Mouse (Mus musculus) stomach, postnatal 0 days (tissue): ENCODE measurements around the gene Chst11. TPM values are rescaled to one million over a fixed set of nuclear protein-coding genes. Genes with fewer than 3 reads are reported as not detected.
A peak's percentile ranks its signal among the peaks of the same experiment; 100 is the strongest.

Experiments
- ATAC-seq: fragments of 200-750 bp; cut with Nextera tagmentation; 2 replicates; pipeline ENCODE4 v1.8.0; 2017; ENCODE audit not compliant: low FRiP score, low TSS enrichment
- DNase-seq: peaks from one replicate; pipeline ENCODE4 v3.0.0-alpha.2; 2016; ENCODE audit warnings: low spot score
- H3K27ac ChIP-seq: fragments of 300-500 bp; sonication (generic); replicated peaks from 2 replicates; pipeline ENCODE4 v1.5.1; 2014; ENCODE audit warnings: mild to moderate bottlenecking, control low read depth
- H3K27me3 ChIP-seq: fragments of 300-500 bp; sonication (generic); 2 replicates; pipeline ENCODE4 v1.6.1; 2014; ENCODE audit warnings: low read length; ENCODE audit not compliant: control insufficient read depth, insufficient read depth
- H3K36me3 ChIP-seq: fragments of 300-500 bp; sonication (generic); 2 replicates; pipeline ENCODE4 v1.6.1; 2014; ENCODE audit warnings: low read length, mixed read lengths; ENCODE audit not compliant: control insufficient read depth, insufficient read depth
- H3K4me1 ChIP-seq: fragments of 300-500 bp; sonication (generic); replicated peaks from 2 replicates; pipeline ENCODE4 v1.6.1; 2014; ENCODE audit warnings: antibody characterized with exemption; ENCODE audit not compliant: control insufficient read depth, insufficient read depth
- H3K4me2 ChIP-seq: fragments of 300-500 bp; sonication (generic); replicated peaks from 2 replicates; pipeline ENCODE4 v1.6.1; 2014; ENCODE audit warnings: low read depth, mild to moderate bottlenecking, control low read depth, moderate library complexity
- H3K4me3 ChIP-seq: fragments of 300-500 bp; sonication (generic); 2 replicates; pipeline ENCODE4 v1.5.1; 2014; ENCODE audit warnings: low read depth, low read length, control low read depth
- H3K9ac ChIP-seq: fragments of 300-500 bp; sonication (generic); 2 replicates; pipeline ENCODE4 v1.6.1; 2014; ENCODE audit warnings: mild to moderate bottlenecking, low read length, control low read depth, mixed read lengths
- H3K9me3 ChIP-seq: fragments of 300-500 bp; sonication (generic); 2 replicates; pipeline ENCODE4 v1.6.1; 2016; ENCODE audit warnings: low read length; ENCODE audit not compliant: control insufficient read depth
- CTCF ChIP-seq: IDR thresholded peaks from 2 replicates; pipeline ENCODE4 v1.5.1; 2016; ENCODE audit warnings: antibody characterized with exemption, low read depth, mild to moderate bottlenecking, moderate library complexity
- EP300 ChIP-seq: optimal IDR thresholded peaks from 2 replicates; pipeline ENCODE3; 2016; ENCODE audit warnings: antibody characterized with exemption
- WGBS: fragments of 180-500 bp; shearing (Covaris S2); extraction: QIAGEN DNeasy Blood & Tissue Kit; methylation state at CpG from one replicate; pipeline ENCODE4 v1.1.7; 2014; 5-methylcytosine and 5-hydroxymethylcytosine counted together
- polyA plus RNA-seq: library from polyadenylated mRNA; unstranded; fragments of >200 nt; fragmentation: Nextera tagmentation; extraction: Ambion mirVana; gene quantifications from 2 replicates; pipeline ENCODE4 v1.2.1, GENCODE M21; 2015

Chst11 gene
- polyA plus RNA-seq, 1 experiment from 2014 or later: 0.45 TPM

- TF ChIP-seq CTCF (no peak), EP300 (no peak)
- no peaks in the 10 kb centered on the region for H3K27me3 ChIP-seq
- H3K4me1 ChIP-seq: no peaks in the 10 kb centered on the region
- H3K4me3 ChIP-seq: no peak overlapping the region
- no peak for DNase-seq
- no peaks in the 10 kb centered on the region for H3K9me3 ChIP-seq
- ATAC-seq: no peak
- no peaks in the 10 kb centered on the region for H3K36me3 ChIP-seq
- no peak overlapping the region for H3K9ac ChIP-seq
- no peak overlapping the region for H3K4me2 ChIP-seq
- 75% methylated on average over 2 of the region's 2 CpGs for WGBS
- H3K27ac ChIP-seq: no peak overlapping the region
Measured at GRCm38 (mm10) chr10:83218778-83219177, 233.5 kb downstream of the Chst11 start.

GRCm38 (mm10) chr10:83219729-83220128, 234.4 kb downstream of the Chst11 start:
- TF ChIP-seq CTCF: peak; percentile 86
- TF ChIP-seq EP300: no peak
- no peaks in the 10 kb centered on the region for H3K9me3 ChIP-seq
- no peak overlapping the region for H3K27ac ChIP-seq
- H3K4me1 ChIP-seq: no peaks in the 10 kb centered on the region
- H3K9ac ChIP-seq: no peak overlapping the region
- no peaks in the 10 kb centered on the region for H3K27me3 ChIP-seq
- no peak overlapping the region for H3K4me3 ChIP-seq
- ATAC-seq (peak; percentile 59; the same call in 1 of the 2 replicates), DNase-seq (peak; percentile 60)
- no peak overlapping the region for H3K4me2 ChIP-seq
- no peaks in the 10 kb centered on the region for H3K36me3 ChIP-seq
- 30% methylated on average over 12 of the region's 12 CpGs for WGBS

GRCm38 (mm10) chr10:83220217-83220616, 234.9 kb downstream of the Chst11 start:
- H3K4me2 ChIP-seq: no peak overlapping the region
- ATAC-seq (0 out of 2 replicates have a peak, but pooled peaks have one; percentile 6), DNase-seq (no peak)
- no peaks in the 10 kb centered on the region for H3K27me3 ChIP-seq
- H3K27ac ChIP-seq: no peak overlapping the region
- H3K9me3 ChIP-seq: no peaks in the 10 kb centered on the region
- no peaks in the 10 kb centered on the region for H3K36me3 ChIP-seq
- no peak overlapping the region for H3K9ac ChIP-seq
- TF ChIP-seq EP300: no peak
- no peak for TF ChIP-seq CTCF
- H3K4me1 ChIP-seq: no peaks in the 10 kb centered on the region
- WGBS: 89% methylated on average over 10 of the region's 10 CpGs
- H3K4me3 ChIP-seq: no peak overlapping the region

GRCm38 (mm10) chr10:83220847-83221246, 235.5 kb downstream of the Chst11 start:
- 65% methylated on average over 3 of the region's 3 CpGs for WGBS
- no peak overlapping the region for H3K4me3 ChIP-seq
- no peaks in the 10 kb centered on the region for H3K4me1 ChIP-seq
- DNase-seq (no peak), ATAC-seq (no peak)
- H3K4me2 ChIP-seq: no peak overlapping the region
- no peaks in the 10 kb centered on the region for H3K36me3 ChIP-seq
- no peak overlapping the region for H3K9ac ChIP-seq
- no peak overlapping the region for H3K27ac ChIP-seq
- H3K9me3 ChIP-seq: no peaks in the 10 kb centered on the region
- TF ChIP-seq EP300 (no peak), CTCF (no peak)
- H3K27me3 ChIP-seq: no peaks in the 10 kb centered on the region

GRCm38 (mm10) chr10:83224999-83225398, 239.7 kb downstream of the Chst11 start:
- no peak overlapping the region for H3K27ac ChIP-seq
- no peak overlapping the region for H3K4me3 ChIP-seq
- H3K27me3 ChIP-seq: no peaks in the 10 kb centered on the region
- no peak overlapping the region for H3K9ac ChIP-seq
- no peaks in the 10 kb centered on the region for H3K9me3 ChIP-seq
- no peaks in the 10 kb centered on the region for H3K4me1 ChIP-seq
- 44% methylated on average over 3 of the region's 3 CpGs for WGBS
- no peaks in the 10 kb centered on the region for H3K36me3 ChIP-seq
- TF ChIP-seq CTCF: peak; percentile 78
- TF ChIP-seq EP300: no peak
- ATAC-seq (no peak), DNase-seq (peak; percentile 59)
- H3K4me2 ChIP-seq: no peak overlapping the region

- ATAC-seq (peak; percentile 40; the same call in 1 of the 2 replicates), DNase-seq (no peak)
- no peaks in the 10 kb centered on the region for H3K4me1 ChIP-seq
- H3K9ac ChIP-seq: no peak overlapping the region
- WGBS: 58% methylated on average over 4 of the region's 4 CpGs
- no peaks in the 10 kb centered on the region for H3K9me3 ChIP-seq
- H3K27ac ChIP-seq: no peak overlapping the region
- H3K27me3 ChIP-seq: no peaks in the 10 kb centered on the region
- no peak for TF ChIP-seq CTCF
- H3K36me3 ChIP-seq: no peaks in the 10 kb centered on the region
- no peak overlapping the region for H3K4me2 ChIP-seq
- H3K4me3 ChIP-seq: no peak overlapping the region
Measured at GRCm38 (mm10) chr10:83228626-83229025, 243.3 kb downstream of the Chst11 start.
